Mouse (Mus musculus) CD4-positive naive resting alpha-beta T cell, adult 57 days (primary cell): ENCODE measurements around the gene Rab11b. TPM values are rescaled to one million over a fixed set of nuclear protein-coding genes. Genes with fewer than 3 reads are reported as not detected.

Source experiments
- total RNA-seq: library from RNA; stranded (reverse); gene quantifications from one replicate; pipeline ENCODE4 v1.2.4, GENCODE M21; 2023

Rab11b gene
- 213 TPM for total RNA-seq

GRCm38 (mm10) chr17:33760255-33761165, at the start of gene Rab11b:
Gene Rab11b (minus strand): TSS chr17:33760530.

GRCm38 (mm10) chr17:33781124-33781977, 21.0 kb upstream of the Rab11b start, which contains the start of gene Angptl4:
Gene Angptl4 (minus strand): TSS chr17:33781830.

GRCm38 (mm10) chr17:33718384-33718881, 41.9 kb downstream of the Rab11b start, which contains the start of gene March2:
Gene March2 (minus strand): TSS chr17:33718670.

Other genes starting within 250 kb of the Rab11b start
- gene Adamts10, start 236.3 kb downstream of the Rab11b start, total RNA-seq, result 157 TPM
- gene Myo1f, start 204.8 kb downstream of the Rab11b start, total RNA-seq, result 9.5 TPM
- gene Zfp414, start 131.4 kb downstream of the Rab11b start, total RNA-seq, result 41.4 TPM
- 4.3 TPM for gene Pram1, start 122.5 kb downstream of the Rab11b start, total RNA-seq
- 342 TPM for gene Hnrnpm, start 73.7 kb downstream of the Rab11b start, total RNA-seq
- 59.5 TPM for gene March2, start 41.9 kb downstream of the Rab11b start, total RNA-seq
- gene Angptl4, start 21.3 kb upstream of the Rab11b start, total RNA-seq, result 1.1 TPM
- gene Kank3, start 50.0 kb upstream of the Rab11b start, total RNA-seq, result 1.9 TPM
- 5,043 TPM for gene Rps28, start 64.0 kb upstream of the Rab11b start, total RNA-seq
- gene Ndufa7, start 64.0 kb upstream of the Rab11b start, total RNA-seq, result 121 TPM
- 8.2 TPM for gene Cd320, start 82.6 kb upstream of the Rab11b start, total RNA-seq
- not detected for gene Gm7029, start 113.3 kb upstream of the Rab11b start, total RNA-seq
- gene Kifc1, start 130.1 kb upstream of the Rab11b start, total RNA-seq, result 11.2 TPM
- 2.3 TPM for gene Platr17, start 144.6 kb upstream of the Rab11b start, total RNA-seq
- gene Daxx, start 148.9 kb upstream of the Rab11b start, total RNA-seq, result 68.7 TPM
- gene Tapbp, start 155.4 kb upstream of the Rab11b start, total RNA-seq, result 309 TPM
- 29.6 TPM for gene Zbtb22, start 155.4 kb upstream of the Rab11b start, total RNA-seq
- gene Rgl2, start 169.0 kb upstream of the Rab11b start, total RNA-seq, result 187 TPM
- 61.6 TPM for gene Pfdn6, start 179.8 kb upstream of the Rab11b start, total RNA-seq
- gene Wdr46, start 180.1 kb upstream of the Rab11b start, total RNA-seq, result 60.7 TPM
- gene B3galt4, start 191.0 kb upstream of the Rab11b start, total RNA-seq, result 14.8 TPM
- 55.2 TPM for gene Vps52, start 195.3 kb upstream of the Rab11b start, total RNA-seq
- gene Rps18, start 195.5 kb upstream of the Rab11b start, total RNA-seq, result 2,022 TPM
- gene H2-K1, start 239.8 kb upstream of the Rab11b start, total RNA-seq, result 4,746 TPM